Mouse (Mus musculus): ENCODE data around the gene Dclk2.

GRCm38 (mm10) chr3:86863327-86864008, 57.2 kb downstream of the Dclk2 start:
- TF ChIP-seq EP300 (IDR thresholded peaks at IDR 0.05; ENCODE audit: low read depth): no peak
- no peak for TF ChIP-seq CTCF (IDR thresholded peaks at IDR 0.05; ENCODE audit: low read depth)
